15 mouse cellular contexts compared by ENCODE assay signal in the genomic region with DNA sequence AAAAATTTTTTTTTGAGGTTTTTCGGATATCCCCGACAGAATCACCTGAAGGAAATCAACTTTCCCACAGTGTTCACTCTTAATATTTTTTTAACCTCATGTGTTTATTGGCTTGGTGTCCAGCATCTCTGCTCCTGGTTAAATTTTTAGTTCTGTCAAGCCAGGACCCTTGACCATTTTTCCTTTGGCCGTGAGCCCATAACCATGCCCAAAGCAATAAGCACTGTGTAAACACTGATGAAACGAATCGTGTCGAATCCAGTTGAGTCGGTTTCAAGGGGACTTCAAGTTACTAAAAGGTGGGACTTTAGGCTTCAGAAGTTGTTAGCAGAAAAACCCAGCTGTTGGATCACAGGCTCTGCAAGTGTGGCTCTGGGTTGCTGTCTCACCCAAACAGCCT.
"Had no signal": no experiment of that assay in that cellular context is flagged by ENCODE, and none has a peak within 500 bp of the region (broad histone marks: within the 10 kb centered on the region; RNA-seq: fewer than 3 reads in every experiment).

No protein-coding gene starts in this region.

- H3K4me1 ChIP-seq: limb, embryonic 13.5 days; liver, embryonic 13.5 days had no signal

- ATAC-seq: intestine, postnatal 0 days had no signal

- H3K9ac ChIP-seq: limb, embryonic 13.5 days; liver, embryonic 13.5 days had no signal

- H3K4me3 ChIP-seq: layer of hippocampus, adult 2 months; left cerebral cortex, adult 2 months; limb, embryonic 10.5 days; limb, embryonic 13.5 days; liver, embryonic 13.5 days had no signal

- H3K36me3 ChIP-seq: limb, embryonic 10.5 days; limb, embryonic 13.5 days; liver, embryonic 13.5 days had no signal

- DNase-seq: kidney, adult 2 months; kidney, postnatal 25 days; layer of hippocampus, postnatal 36 days; liver; liver, embryonic 13.5 days; lung, postnatal 4 days; thymus, adult 18-20 months; thymus, postnatal 36 days had no signal

- H3K27ac ChIP-seq: kidney, postnatal 0 days; layer of hippocampus, adult 2 months; left cerebral cortex, adult 2 months; limb, embryonic 10.5 days; limb, embryonic 13.5 days; liver, embryonic 13.5 days had no signal

- H3K9me3 ChIP-seq: limb, embryonic 10.5 days; limb, embryonic 13.5 days; liver, embryonic 13.5 days had no signal

- H3K27me3 ChIP-seq: limb, embryonic 13.5 days; liver, embryonic 13.5 days had no signal

- H3K4me2 ChIP-seq: limb, embryonic 13.5 days; liver, embryonic 13.5 days; midbrain, embryonic 11.5 days had no signal
